Mouse (Mus musculus) adrenal gland, adult 8-10 months (tissue): ENCODE measurements around the gene 9430097D07Rik. TPM values are rescaled to one million over a fixed set of nuclear protein-coding genes. Genes with fewer than 3 reads are reported as not detected.

Experiments used
- DNase-seq: peaks from one replicate; pipeline ENCODE4 v3.0.0; 2022
- total RNA-seq, 4 experiments: library from RNA; stranded (reverse); gene quantifications; 2 replicates each; pipeline ENCODE4 v1.2.4; 2022

Gene 9430097D07Rik
- total RNA-seq, 4 experiments from 2014 or later: not detected

DNA sequence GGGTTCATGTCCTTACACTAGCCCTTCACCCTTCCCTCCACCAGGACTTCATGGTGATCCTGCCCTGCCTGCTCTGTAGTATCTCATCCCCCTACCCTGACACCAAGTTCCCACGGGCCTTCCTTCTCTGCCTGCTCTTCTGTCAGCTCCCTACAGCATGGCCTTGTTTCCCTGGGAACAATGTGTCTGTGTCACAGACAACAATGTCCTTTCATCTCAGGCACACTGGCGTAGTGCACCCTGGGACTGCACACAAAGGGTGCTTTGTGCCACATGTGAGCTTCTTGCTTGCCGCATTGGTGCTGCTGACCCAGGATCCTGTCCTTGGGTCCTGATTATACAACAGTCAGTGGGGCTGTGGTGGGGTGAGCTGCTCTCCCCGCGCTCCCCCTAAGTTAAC lies 15.9 kb downstream of the 9430097D07Rik start:
- DNase-seq: no peak

- no peak for DNase-seq
Measured at GRCm38 (mm10) chr2:32556019-32556418, 19.5 kb downstream of the 9430097D07Rik start.

- no peak for DNase-seq
Measured at GRCm38 (mm10) chr2:32555484-32555883, 20.0 kb downstream of the 9430097D07Rik start.

DNA sequence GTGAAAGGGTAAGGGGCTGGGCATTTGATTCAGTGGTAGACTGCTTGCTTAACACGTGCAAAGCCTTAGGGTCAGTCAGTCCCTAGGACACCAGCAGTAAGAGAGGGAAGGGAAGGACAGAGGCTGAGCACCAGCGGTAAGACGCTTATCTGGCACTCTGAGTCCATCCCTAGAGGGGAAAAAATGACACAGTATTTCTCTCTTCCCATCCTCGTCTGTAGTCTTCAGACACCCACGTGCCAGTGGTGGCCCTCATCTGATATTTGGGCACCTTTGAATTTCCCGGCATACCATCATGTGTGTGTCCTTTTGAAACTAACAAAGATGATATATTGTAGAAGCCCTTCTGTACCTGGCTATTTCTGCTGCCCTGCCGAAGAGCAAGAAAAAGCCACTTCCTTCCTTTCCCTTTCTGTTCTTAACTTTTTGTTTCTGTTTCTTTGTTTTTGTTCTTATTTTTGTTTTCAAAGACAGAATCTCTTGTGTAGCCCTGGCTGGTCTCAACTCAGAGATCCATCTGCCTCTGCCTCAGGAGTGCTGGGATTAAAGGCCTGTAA lies 21.8 kb downstream of the 9430097D07Rik start:
- no peak for DNase-seq

DNA sequence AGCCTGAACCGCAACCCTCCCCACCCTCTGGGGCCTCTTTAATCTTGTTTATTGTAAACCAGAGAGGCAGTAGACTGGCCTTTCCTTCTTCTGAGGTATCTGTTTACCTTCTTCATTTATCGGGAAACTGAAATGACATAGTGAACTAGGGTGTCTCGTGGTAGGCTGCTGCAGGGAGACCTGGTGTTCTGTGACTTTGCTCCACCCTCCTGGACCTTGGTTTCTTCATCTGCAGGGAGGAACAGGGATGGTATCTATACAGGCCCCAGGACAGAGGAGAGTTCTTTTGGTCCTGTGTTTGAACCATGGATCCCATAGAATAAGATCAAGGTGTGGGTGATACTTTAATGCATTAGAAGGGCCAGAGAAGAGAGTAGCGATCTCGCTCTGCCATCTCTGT lies 24.2 kb downstream of the 9430097D07Rik start:
- no peak for DNase-seq

- DNase-seq: no peak
Measured at GRCm38 (mm10) chr2:32549764-32550163, 25.7 kb downstream of the 9430097D07Rik start.

GRCm38 (mm10) chr2:32549171-32549570 lies 26.3 kb downstream of the 9430097D07Rik start:
- no peak for DNase-seq

DNA sequence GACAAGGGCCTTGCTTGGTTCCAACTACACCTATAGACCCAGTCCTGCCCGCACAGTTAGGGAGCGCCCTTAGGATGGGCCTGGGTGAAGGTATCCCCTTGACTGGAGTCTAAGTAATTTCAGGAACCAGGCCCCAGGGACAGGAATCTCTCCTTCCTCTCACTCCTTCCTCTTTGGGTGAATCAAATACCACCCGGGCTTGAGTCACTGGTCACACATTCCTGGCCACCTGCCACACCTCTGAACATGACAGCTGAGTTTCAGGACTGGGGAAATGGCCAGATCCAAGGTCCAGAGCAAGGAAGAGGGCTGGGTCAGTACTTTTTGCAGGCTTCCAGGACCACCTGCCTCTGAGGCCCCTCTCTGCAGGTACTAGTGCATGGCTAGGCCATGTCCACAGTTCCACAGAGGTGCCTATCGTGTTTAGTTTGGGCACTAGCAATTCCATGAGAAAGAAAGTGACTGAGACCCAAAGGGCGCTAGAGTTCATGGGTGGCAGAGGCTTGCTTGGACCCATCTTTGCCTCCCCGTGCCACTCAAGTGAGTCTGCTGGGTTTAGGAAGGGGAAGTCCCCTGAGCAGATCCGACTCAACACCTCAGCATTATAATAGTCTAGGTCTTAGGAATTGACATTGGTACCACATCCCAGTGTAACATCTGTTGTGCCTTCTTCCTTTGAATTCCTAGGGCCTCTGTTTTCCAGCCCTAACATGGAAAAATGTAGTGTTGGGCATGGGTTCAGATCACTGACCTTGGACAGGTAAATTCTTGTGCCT lies 27.3 kb downstream of the 9430097D07Rik start:
- peak; percentile 68 for DNase-seq

GRCm38 (mm10) chr2:32547380-32547779 lies 28.1 kb downstream of the 9430097D07Rik start:
- no peak for DNase-seq

DNA sequence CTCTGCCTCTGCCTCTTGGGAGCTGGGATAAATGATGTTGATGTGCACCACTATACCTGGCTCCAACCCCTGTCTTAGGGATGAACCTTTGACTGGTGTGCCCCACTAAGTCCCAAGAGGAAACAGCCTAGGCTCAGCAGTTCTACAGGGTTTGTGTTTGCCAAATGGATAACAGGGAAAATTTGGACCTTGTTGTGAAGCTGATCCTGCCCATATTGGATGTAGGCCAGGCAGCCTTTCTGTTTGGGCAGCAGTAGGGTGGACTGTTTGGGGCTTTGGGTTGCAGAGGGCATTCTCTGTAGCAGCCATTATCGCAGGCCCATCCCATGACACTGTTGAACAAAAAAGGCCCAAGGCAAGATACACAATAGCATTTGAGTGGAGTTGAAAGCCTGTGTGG lies 28.5 kb downstream of the 9430097D07Rik start:
- no peak for DNase-seq

DNA sequence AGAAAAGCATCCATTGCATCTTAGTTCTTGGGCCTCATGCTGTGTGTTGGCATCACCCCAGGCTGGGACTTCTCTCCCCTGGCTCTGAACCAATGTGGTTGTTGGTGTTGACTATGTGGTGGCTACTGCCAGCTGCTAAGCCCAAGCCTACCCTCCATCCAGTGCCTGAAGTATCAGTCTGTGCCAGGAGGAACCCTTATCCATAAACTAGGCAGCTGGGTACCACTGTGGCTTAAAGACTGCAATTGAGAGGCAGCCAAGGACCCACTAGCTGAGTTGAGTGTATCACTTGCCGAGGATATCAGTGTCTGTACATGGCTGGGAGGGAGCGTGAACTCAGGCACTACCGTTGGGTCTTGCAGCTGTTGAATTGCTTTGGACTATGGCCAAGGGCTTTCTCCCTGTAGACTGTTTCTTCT lies 32.4 kb downstream of the 9430097D07Rik start:
- DNase-seq: no peak

GRCm38 (mm10) chr2:32541986-32542573 lies 33.4 kb downstream of the 9430097D07Rik start:
- DNase-seq: no peak

DNA sequence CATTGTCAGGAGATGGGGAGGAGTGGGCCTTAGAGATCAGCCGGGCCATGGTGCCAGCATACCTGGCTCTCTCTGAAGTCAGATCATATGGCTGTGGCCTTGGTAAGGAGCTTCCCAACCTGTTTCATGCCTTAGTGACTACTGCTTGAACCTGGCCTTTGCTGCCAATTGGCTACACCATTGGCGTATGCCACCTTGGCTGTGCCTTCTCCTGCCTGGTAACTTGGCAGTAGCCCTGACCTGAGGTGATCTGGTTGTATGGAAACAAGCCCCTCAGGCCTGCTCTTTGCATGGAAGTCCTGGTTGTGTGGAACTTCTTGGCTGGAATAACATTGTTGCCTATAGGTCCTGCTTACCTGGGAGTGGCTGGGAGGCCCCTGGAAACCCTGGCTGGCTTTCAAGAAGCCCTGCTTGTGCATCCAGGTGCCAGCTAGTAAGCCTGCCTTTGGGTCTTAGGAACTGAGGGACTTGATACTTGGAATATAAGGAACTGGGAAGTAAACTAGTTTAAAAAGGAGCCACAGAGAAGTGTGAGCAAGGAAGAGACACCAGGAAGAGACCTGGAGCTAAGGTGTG lies 34.1 kb downstream of the 9430097D07Rik start:
- no peak for DNase-seq

GRCm38 (mm10) chr2:32539452-32539981 lies 36.0 kb downstream of the 9430097D07Rik start:
- DNase-seq: no peak

DNA sequence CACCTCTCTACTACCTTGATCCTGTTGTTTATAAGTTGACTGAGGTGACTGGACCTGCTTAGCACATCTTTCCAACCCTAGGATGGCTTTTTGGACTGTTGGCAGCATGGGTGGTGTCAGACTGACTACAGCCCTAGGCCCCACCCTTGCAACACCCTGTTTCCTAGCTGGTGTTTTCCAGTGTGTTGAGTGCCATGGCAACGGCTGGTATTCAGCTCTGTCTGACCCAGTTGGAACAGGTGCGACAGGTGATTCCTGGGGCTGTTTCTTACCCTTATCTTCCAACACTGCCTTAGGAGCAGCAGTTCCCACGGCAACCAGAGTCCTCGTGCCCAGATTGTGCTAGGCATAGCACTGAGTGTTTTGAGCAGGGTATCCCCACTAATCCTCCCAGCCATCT lies 37.0 kb downstream of the 9430097D07Rik start:
- DNase-seq: no peak

- no peak for DNase-seq
Measured at GRCm38 (mm10) chr2:32537941-32538340, 37.5 kb downstream of the 9430097D07Rik start.

DNA sequence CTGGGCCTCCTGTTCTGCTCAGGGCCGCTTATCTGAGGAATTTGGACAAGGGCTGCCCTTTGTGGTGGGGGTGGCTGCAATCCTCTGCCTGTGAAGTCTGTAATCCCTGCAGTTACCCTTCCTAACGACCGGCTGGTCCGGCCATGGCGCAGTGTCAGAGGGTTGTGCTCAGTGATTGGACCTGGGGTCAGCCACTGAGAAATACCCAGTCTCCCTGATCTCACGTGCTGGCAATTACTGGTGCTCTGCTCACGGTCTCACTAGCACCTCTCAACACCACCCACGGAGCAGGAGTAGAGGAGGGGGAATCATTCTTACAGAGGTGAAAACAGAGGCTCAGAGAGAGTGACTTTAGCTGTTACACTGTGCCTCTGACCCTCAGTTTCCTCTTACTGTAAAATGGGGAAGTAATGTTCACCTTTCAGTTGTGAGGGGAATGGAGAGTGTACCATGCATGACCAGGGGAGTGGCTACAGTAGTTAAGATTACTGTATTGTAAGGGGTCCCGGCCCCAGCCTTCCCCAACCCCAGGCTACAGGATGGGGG lies 38.1 kb downstream of the 9430097D07Rik start:
- DNase-seq: no peak

GRCm38 (mm10) chr2:32536634-32537359 lies 38.7 kb downstream of the 9430097D07Rik start:
- peak; percentile 60 for DNase-seq

DNA sequence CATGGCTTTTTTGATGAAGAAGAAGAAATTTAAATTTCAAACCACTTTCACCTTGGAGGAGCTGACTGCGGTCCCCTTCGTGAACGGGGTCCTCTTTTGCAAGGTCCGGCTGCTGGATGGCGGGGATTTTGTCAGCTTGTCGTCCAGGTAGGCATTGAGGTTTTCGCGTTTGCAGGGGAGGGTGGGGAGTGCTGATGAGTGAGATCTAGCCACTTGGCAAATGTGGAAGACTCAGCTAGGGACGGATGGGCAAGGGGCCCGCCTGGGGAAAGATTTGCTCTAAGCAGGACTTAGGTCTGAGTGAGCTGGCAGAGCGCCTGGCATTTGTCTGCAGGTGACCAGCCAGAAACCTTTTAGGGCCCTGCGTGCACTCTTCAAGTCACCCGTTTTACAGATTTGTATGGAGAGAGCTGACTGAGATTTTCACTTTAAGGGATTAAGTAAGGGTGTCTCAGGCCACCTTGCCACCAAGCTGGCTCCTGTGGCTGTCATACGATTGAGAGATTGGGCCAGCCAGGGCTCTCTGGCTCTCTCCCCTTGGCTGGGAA lies 39.3 kb downstream of the 9430097D07Rik start:
- DNase-seq: no peak

GRCm38 (mm10) chr2:32535501-32535991 lies 39.9 kb downstream of the 9430097D07Rik start:
- DNase-seq: no peak

DNA sequence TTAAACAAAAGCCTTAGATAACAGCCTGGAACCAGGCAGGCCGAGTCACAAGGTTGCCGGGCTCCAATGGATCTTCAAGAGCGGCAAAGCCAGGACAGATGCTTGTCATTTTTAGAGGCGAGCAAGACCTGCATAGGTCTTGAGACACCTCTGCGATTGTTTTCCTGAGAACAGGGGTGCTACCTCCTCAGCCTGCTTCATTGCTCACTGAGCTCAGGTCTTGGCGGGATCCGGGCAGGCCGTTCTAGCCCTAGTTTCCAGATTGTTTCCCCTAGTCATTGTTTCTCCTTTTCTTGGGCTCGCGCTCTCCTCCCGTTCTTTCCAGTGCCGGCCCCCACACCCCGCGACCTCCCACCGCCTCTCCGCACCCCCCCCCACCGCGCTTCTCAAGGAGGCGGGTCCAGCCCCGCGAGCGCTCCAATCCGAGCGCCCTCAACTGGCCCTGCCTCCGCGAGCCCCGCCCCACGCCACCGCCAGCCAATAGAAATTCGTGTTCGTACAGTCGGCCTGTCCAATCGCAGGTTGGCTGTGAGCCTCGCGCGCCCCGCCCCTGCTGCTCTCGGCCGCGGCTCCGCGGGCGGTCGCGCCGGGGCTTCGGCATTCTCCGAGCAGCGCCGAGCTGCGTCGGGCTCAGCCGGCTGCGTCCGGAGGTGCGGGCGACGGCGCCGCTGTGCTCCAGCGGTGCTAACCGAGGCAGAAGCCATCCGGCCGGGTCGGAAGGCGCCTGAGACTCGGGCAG lies 40.6 kb downstream of the 9430097D07Rik start, which contains the start of gene Fam102a:
TSS of gene Fam102a (plus strand) at position 600 of the 739 bp plus-strand sequence.
- peak; percentile 97 for DNase-seq
